Mouse (Mus musculus) hindbrain, embryonic 15.5 days (tissue): ENCODE data around the gene Ndufs7. TPM values are rescaled to one million over a fixed set of nuclear protein-coding genes. Genes with fewer than 3 reads are reported as not detected.

Source experiments
- ATAC-seq: fragments of 200-750 bp; cut with Nextera tagmentation; 2 replicates; pipeline ENCODE4 v1.8.0; 2017; ENCODE audit warnings: low read depth, moderate number of reproducible peaks, moderate TSS enrichment; ENCODE audit not compliant: low FRiP score
- H3K27ac ChIP-seq: fragments of 300-500 bp; sonication (generic); replicated peaks from 2 replicates; pipeline ENCODE4 v1.5.1; 2015; ENCODE audit warnings: mild to moderate bottlenecking, inconsistent platforms
- H3K27me3 ChIP-seq: fragments of 300-500 bp; sonication (generic); 2 replicates; pipeline ENCODE4 v1.6.1; 2015; ENCODE audit warnings: control low read depth, inconsistent platforms
- H3K36me3 ChIP-seq: fragments of 300-500 bp; sonication (generic); 2 replicates; pipeline ENCODE4 v1.6.1; 2015; ENCODE audit warnings: control low read depth, inconsistent platforms
- H3K4me1 ChIP-seq: fragments of 300-500 bp; sonication (generic); replicated peaks from 2 replicates; pipeline ENCODE4 v1.6.1; 2015; ENCODE audit warnings: control low read depth, inconsistent platforms
- H3K4me2 ChIP-seq: fragments of 300-500 bp; sonication (generic); 2 replicates; pipeline ENCODE4 v1.6.1; 2015; ENCODE audit warnings: moderate library complexity, mild to moderate bottlenecking, inconsistent platforms
- H3K4me3 ChIP-seq: fragments of 300-500 bp; sonication (generic); 2 replicates; pipeline ENCODE4 v1.5.1; 2015; ENCODE audit warnings: mild to moderate bottlenecking, inconsistent platforms
- H3K9ac ChIP-seq: fragments of 300-500 bp; sonication (generic); 2 replicates; pipeline ENCODE4 v1.6.1; 2015; ENCODE audit warnings: inconsistent platforms
- H3K9me3 ChIP-seq: fragments of 300-500 bp; sonication (generic); 2 replicates; pipeline ENCODE4 v1.6.1; 2016; ENCODE audit warnings: control low read depth, inconsistent platforms
- WGBS: fragments of 180-500 bp; shearing (Covaris S2); methylation state at CpG from one replicate; pipeline ENCODE4 v1.1.7; 2015; 5-methylcytosine and 5-hydroxymethylcytosine counted together
- polyA plus RNA-seq: library from polyadenylated mRNA; unstranded; fragments of >200 nt; fragmentation: Nextera tagmentation; extraction: Ambion mirVana; gene quantifications from 2 replicates; pipeline ENCODE4 v1.2.1, GENCODE M21; 2015

The Ndufs7 gene
- polyA plus RNA-seq, 1 experiment from 2014 or later: 311 TPM

- H3K9ac ChIP-seq: 0 out of 2 replicates have a peak overlapping the region, but pooled peaks have one; percentile 95
- H3K27me3 ChIP-seq: no peaks in the 10 kb centered on the region
- H3K9me3 ChIP-seq: no peaks in the 10 kb centered on the region
- H3K4me3 ChIP-seq: peak overlapping the region; percentile 76
- H3K36me3 ChIP-seq: peaks cover 6% of the 10 kb centered on the region
- peaks cover 39% of the 10 kb centered on the region for H3K4me1 ChIP-seq
- 1% methylated on average over 14 of the region's 14 CpGs for WGBS
- H3K4me2 ChIP-seq: peak overlapping the region; percentile 91
- H3K27ac ChIP-seq: peak overlapping the region; percentile 93
- no peak for ATAC-seq
These were observed 22.9 kb upstream of the Ndufs7 start for GRCm38 (mm10) chr10:80226071-80226415.

GRCm38 (mm10) chr10:80226416-80227165 lies 22.3 kb upstream of the Ndufs7 start, which contains the start of gene Mum1:
TSS of gene Mum1 (plus strand) at chr10:80226434.
- ATAC-seq: peak; percentile 97
- H3K4me3 ChIP-seq: peak within 1 kb of the TSS; percentile 76
- H3K27ac ChIP-seq: peak within 1 kb of the TSS; percentile 93
- WGBS: 0% methylated on average over 44 of the region's 75 CpGs
- no peaks in the 10 kb centered on the region for H3K9me3 ChIP-seq
- H3K9ac ChIP-seq: peak within 1 kb of the TSS; percentile 95
- no peaks in the 10 kb centered on the region for H3K27me3 ChIP-seq
- H3K4me1 ChIP-seq: peaks cover 39% of the 10 kb centered on the region
- peak within 1 kb of the TSS; percentile 91 for H3K4me2 ChIP-seq
- H3K36me3 ChIP-seq: peaks cover 9% of the 10 kb centered on the region

GRCm38 (mm10) chr10:80227166-80227539 lies 21.8 kb upstream of the Ndufs7 start:
- Histone ChIP-seq H3K27me3 (no peaks in the 10 kb centered on the region), H3K4me3 (peak overlapping the region; percentile 76), H3K9me3 (no peaks in the 10 kb centered on the region), H3K9ac (peak overlapping the region; percentile 95), H3K4me2 (peak overlapping the region; percentile 91), H3K36me3 (peaks cover 13% of the 10 kb centered on the region), H3K27ac (peak overlapping the region; percentile 93), H3K4me1 (peaks cover 39% of the 10 kb centered on the region)
- no peak for ATAC-seq
- WGBS: 9% methylated on average over 10 of the region's 10 CpGs

- Histone ChIP-seq H3K9me3 (no peaks in the 10 kb centered on the region), H3K4me2 (peak overlapping the region; percentile 91), H3K9ac (peak overlapping the region; percentile 95), H3K27me3 (no peaks in the 10 kb centered on the region), H3K4me1 (peaks cover 48% of the 10 kb centered on the region), H3K27ac (peak overlapping the region; percentile 93), H3K36me3 (peaks cover 22% of the 10 kb centered on the region), H3K4me3 (peak overlapping the region; percentile 76)
- WGBS: 41% methylated on average over 15 of the region's 15 CpGs
- ATAC-seq: no peak
These were observed 20.8 kb upstream of the Ndufs7 start for GRCm38 (mm10) chr10:80227877-80228775.

GRCm38 (mm10) chr10:80236145-80236825 lies 12.6 kb upstream of the Ndufs7 start:
- Histone ChIP-seq H3K27me3 (no peaks in the 10 kb centered on the region), H3K4me1 (peaks cover 14% of the 10 kb centered on the region), H3K36me3 (peaks cover 88% of the 10 kb centered on the region), H3K9me3 (no peaks in the 10 kb centered on the region), H3K9ac (no peak overlapping the region), H3K27ac (no peak overlapping the region), H3K4me3 (no peak overlapping the region), H3K4me2 (no peak overlapping the region)
- 94% methylated on average over 13 of the region's 13 CpGs for WGBS
- no peak for ATAC-seq

- H3K27me3 ChIP-seq: no peaks in the 10 kb centered on the region
- H3K9ac ChIP-seq: no peak overlapping the region
- 93% methylated on average over 4 of the region's 4 CpGs for WGBS
- H3K27ac ChIP-seq: no peak overlapping the region
- peaks cover 14% of the 10 kb centered on the region for H3K4me1 ChIP-seq
- H3K4me2 ChIP-seq: no peak overlapping the region
- H3K4me3 ChIP-seq: no peak overlapping the region
- H3K36me3 ChIP-seq: peaks cover 88% of the 10 kb centered on the region
- H3K9me3 ChIP-seq: no peaks in the 10 kb centered on the region
- no peak for ATAC-seq
These were observed 11.9 kb upstream of the Ndufs7 start for GRCm38 (mm10) chr10:80237020-80237419.

GRCm38 (mm10) chr10:80238306-80238705 lies 10.6 kb upstream of the Ndufs7 start:
- peaks cover 87% of the 10 kb centered on the region for H3K36me3 ChIP-seq

GRCm38 (mm10) chr10:80239791-80240190 lies 9.1 kb upstream of the Ndufs7 start:
- Histone ChIP-seq H3K36me3 (peaks cover 82% of the 10 kb centered on the region), H3K9ac (no peak overlapping the region), H3K4me2 (no peak overlapping the region), H3K27me3 (no peaks in the 10 kb centered on the region), H3K4me1 (peaks cover 2% of the 10 kb centered on the region; the same call in 1 of the 2 replicates), H3K9me3 (no peaks in the 10 kb centered on the region), H3K27ac (no peak overlapping the region), H3K4me3 (no peak overlapping the region)
- WGBS: 90% methylated on average over 6 of the region's 6 CpGs
- ATAC-seq: no peak

More at GRCm38 (mm10) chr10:80238306-80238705, 10.6 kb upstream of the Ndufs7 start:
- Histone ChIP-seq H3K4me2 (no peak overlapping the region), H3K4me1 (peaks cover 3% of the 10 kb centered on the region), H3K27me3 (no peaks in the 10 kb centered on the region), H3K9me3 (no peaks in the 10 kb centered on the region), H3K9ac (no peak overlapping the region), H3K27ac (no peak overlapping the region), H3K4me3 (no peak overlapping the region)
- 92% methylated on average over 3 of the region's 3 CpGs for WGBS
- ATAC-seq: no peak

GRCm38 (mm10) chr10:80242088-80242487 lies 6.8 kb upstream of the Ndufs7 start:
- peaks cover 62% of the 10 kb centered on the region for H3K36me3 ChIP-seq
- peak overlapping the region; percentile 17; the same call in 1 of the 2 replicates for H3K9ac ChIP-seq
- WGBS: 73% methylated on average over 9 of the region's 9 CpGs
- H3K27me3 ChIP-seq: no peaks in the 10 kb centered on the region
- no peak overlapping the region for H3K4me3 ChIP-seq
- H3K27ac ChIP-seq: no peak overlapping the region
- H3K9me3 ChIP-seq: no peaks in the 10 kb centered on the region
- no peak overlapping the region for H3K4me2 ChIP-seq
- H3K4me1 ChIP-seq: peaks cover 10% of the 10 kb centered on the region
- no peak for ATAC-seq

- Histone ChIP-seq H3K4me1 (peaks cover 10% of the 10 kb centered on the region), H3K36me3 (peaks cover 57% of the 10 kb centered on the region), H3K27ac (no peak overlapping the region), H3K4me3 (no peak overlapping the region), H3K27me3 (no peaks in the 10 kb centered on the region), H3K9ac (peak overlapping the region; percentile 17; the same call in 1 of the 2 replicates), H3K4me2 (no peak overlapping the region), H3K9me3 (no peaks in the 10 kb centered on the region)
- ATAC-seq: no peak
- WGBS: 95% methylated on average over 3 of the region's 3 CpGs
These were observed 6.3 kb upstream of the Ndufs7 start for GRCm38 (mm10) chr10:80242607-80243006.

GRCm38 (mm10) chr10:80244791-80245399 lies 4.0 kb upstream of the Ndufs7 start:
- no peak for ATAC-seq
- Histone ChIP-seq H3K36me3 (peaks cover 38% of the 10 kb centered on the region), H3K4me2 (no peak overlapping the region), H3K4me3 (no peak overlapping the region), H3K9ac (no peak overlapping the region), H3K27ac (no peak overlapping the region), H3K9me3 (no peaks in the 10 kb centered on the region), H3K27me3 (no peaks in the 10 kb centered on the region), H3K4me1 (peaks cover 15% of the 10 kb centered on the region)
- WGBS: 31% methylated on average over 5 of the region's 5 CpGs
